Mouse (Mus musculus) ovary, adult 18-20 months (tissue): ENCODE results near the gene Elp4.

Source experiments
- DNase-seq: peaks from one replicate; pipeline ENCODE4 v3.0.0; 2022; ENCODE audit warnings: low spot score, mixed read lengths

The Elp4 gene

DNA sequence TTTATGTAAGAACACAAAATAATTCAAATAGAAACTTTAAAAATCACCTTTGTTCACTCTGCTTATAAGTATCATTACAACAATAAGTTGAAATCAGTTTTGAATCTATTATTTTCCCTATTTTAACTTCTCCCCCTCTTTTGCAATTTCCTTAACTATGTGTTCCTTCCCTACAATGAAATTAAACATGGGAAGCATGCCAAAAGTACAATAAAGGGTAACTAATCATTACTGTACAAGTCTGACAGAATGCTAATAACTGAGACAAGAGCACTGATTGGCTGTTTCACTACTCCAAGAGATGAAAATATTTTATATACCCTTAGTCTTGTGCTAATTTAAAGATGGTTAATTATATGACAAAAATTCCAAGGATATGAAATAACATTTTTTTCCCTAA lies 99.2 kb downstream of the Elp4 start:
- DNase-seq = no peak

DNA sequence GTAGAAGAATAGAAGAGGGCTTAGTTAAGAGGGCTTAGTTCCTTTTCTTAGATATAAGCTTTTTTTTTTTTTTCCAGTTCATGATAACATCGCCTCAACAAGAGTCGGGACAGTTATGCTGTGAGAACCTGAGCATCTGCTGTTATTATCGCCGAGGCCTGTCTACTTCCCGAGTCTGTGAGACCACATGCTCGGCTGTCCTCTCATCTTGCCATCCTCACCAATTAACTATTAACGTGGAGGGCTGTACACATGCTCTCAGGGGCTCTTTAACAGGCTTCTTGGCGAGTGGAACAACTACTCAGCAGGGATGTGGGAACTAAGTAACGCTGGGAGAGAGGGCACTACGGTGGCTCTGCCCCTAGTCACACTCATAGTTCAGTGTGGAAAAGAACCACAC lies 99.9 kb downstream of the Elp4 start:
- no peak for DNase-seq

DNA sequence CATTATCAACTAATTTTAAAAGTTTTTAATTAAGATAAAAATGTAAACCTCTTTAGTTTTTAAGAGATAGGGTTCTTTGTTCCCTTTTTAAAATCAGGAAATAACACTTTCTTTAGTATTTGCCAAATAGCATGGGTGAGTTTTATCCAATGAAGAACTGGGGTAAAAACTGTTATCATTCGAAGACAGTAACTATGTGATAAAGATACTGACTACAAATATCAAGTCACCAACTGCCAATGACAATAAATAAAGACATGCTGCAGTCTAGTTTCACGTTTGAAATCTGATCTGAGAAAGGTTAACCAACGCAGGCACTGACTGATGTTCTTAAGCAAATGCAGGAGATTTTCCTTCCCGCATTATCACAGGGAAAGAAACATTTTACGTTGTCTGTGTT lies 100.9 kb downstream of the Elp4 start:
- DNase-seq = no peak

DNA sequence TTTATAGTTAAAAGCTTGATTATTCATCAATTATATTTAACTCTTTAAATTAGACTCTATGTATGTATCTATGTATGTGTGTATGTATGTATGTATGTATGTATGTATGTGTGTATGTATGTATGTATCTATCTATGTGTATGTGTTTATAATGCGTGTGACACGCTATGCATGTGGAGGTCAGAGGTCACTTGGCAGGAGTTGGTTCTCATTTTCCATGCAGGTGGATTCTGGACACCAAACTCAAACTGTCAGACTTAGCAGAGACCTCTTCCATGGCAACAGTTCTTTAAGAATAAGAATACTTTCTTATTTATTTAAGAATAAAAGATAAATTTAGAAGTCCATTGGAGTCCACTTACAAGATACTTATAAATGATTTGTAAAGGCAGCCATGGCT lies 101.5 kb downstream of the Elp4 start:
- no peak for DNase-seq

DNA sequence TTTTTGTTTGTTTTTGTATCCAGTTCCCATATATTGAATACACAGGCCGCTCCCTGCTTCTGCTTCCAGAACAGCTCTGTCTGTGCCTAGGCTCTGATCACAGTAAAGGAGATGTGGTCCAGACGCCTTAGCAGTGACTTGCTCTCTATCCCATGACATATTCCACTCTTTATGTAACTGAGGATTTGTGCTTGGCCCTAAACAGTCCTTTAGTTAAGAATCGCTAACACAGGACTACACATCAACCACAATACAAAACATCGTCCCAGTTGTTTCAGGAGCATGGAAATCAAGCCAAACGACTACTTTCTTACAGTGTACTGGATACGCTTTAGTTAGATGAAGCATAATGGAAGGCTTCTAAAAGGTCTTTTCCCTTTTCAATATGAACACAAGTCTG lies 102.8 kb downstream of the Elp4 start:
- no peak for DNase-seq

DNA sequence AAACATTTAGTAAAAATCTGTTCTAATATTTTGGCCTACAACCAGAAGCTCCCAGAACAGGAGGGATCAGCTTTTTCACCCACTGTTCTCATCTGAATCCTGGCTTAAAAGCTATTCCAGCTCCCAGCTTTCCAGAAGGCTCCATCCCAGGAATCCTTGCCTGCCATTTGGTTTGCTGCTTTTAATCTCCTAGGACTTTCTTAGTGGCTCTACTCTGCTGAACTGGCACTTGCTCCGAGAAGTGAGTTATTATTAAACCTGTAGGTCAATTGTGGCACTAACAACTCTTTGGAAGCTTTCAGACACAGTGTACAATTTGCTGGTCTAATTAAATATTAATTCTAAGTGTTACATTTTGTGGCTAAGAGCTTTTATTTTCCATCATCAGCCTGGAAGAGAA lies 103.7 kb downstream of the Elp4 start:
- no peak for DNase-seq

DNA sequence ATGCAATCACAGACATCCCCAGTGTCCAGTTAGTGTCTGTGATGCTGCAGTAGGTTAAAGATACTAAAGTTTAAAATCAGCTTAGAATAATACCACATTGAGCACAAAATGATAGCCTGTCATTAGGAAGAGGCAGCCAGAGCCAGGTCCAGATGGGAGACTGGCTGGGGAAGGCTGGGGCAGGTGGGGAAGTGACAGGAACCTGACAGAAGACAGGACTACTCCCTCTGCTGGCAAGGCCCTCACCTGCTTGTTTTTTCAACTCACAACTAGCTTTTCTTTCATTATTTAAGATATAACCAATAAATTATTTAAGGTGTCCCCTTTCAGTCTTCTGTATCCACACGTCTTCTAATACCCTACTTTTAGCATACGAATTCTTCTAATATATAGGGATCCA lies 104.5 kb downstream of the Elp4 start:
- DNase-seq = no peak

DNA sequence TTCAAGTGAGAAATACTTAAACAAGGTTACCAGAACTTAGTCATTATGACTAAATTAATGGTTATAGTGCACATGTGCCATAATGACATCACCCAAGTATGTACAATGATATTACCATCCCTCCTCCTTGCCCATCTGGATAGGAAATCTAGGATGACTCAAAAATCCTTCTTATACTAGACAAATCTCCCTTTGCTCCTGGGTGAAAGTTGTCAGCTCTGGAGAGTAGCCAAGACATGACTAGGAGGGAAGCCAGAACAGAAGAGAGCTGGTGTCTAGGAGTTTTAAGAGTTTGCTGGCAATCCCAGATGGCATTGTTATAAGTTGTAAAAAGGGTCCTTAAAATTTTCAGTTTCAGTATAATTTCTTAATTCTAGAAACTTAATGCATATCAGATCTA lies 106.5 kb downstream of the Elp4 start:
- DNase-seq = no peak

DNA sequence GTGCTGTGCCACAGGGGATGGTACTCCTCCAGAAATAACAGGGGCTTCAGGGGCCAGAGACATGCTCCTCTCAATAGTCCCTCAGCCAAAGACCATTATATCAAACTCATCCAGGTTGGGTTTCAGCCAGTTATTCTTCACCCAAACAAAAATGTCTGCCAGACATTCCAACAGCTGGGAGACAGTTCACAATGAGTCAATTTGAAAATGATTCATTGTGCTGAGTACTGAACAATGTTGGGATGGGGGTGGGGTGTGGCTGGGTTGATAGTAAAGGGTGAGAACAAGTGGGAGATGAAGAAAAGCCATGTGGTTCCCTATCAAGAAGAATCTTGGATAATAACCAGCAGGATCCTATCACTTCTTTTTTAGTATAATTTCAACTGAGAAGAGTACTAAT lies 108.3 kb downstream of the Elp4 start:
- DNase-seq = no peak

DNA sequence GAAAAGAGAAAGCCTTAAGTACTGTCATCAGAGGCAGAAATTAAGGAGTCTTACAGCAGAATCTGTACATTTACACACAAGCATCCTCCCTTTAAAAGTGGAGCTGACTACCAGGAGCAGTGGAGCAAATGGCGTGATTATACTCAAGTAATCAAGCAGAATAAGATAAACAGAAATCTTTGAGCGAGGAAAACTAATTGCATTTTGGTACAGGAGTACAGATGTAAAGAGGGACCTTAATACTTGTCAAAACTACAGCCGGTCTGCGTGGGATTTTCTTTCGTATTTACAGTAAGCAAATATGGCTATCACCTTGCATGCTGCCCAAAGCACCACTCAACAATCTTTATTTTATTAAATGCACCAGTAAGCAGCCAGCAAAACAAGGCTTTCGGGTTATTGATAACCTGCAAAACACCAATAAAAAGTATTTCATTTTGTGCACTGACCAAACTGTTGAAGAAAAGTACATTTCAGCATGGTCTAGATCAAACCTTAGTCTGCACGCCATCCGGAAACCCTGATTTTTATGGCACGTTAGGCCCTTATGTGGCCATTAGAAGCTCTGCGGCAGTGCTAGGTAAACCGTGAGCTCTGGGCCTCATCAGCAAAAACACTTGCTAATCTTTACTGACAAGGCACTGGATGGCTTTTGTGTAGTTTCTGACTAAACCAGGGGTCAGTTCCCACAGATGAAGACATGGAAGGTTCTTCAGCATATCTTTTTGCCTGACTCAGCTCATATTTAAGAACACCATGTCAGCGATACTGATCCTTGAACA lies 111.8 kb downstream of the Elp4 start:
- DNase-seq = no peak

DNA sequence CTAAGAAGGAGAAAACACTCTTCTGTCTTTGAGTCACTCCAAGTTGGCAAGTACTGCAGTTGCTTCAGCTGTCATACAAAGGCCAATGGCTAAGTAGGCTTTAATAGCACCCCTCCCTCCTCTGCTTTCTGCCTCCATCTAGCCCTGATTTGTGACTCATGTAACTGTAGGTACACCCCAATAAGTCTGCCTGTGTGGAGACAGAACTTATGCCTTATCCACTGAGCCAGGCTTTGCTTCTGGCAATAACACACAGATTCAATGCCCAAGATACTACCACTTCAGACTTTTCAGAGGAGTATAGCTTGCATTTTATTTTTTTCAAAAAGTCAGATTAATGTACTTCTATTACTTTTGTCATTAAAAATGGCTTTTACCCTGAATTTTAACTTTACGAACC lies 114.4 kb downstream of the Elp4 start:
- DNase-seq = no peak

DNA sequence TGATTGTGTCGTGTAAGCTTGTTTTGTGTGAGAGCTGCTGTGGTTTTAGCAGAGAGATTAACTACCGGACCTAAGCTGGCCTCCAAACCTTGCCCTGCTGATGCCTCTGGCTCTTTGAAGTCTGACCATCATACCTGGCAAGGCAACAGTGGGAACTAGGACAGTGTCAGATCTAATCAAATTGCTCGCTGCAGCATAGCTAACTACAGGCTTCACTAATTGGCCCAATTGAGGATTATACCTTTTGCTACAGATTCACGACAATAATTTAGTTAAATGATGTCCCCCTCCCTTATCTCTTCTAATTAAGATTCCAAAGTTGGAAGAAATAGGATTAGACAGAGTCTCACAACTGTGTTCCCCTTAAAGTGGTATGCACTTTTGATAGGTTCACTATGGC lies 116.6 kb downstream of the Elp4 start:
- no peak for DNase-seq

DNA sequence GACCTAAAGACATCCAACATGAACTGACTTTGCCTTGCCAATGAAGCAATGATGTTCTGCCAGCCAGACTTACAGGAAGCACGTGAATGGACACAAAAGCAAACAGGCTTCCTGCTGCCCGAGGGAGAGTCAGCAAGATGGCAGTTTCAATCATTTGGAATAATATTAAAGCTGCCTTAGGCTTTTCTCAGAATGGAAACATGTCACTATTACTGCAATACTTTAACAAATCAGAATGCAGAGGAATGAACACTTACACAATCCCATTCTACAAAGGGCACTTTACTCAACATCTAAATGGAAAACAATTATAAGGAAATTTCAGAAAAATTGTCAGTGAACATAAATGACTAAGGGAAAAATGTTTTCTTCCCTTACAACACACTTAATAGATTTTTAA lies 117.4 kb downstream of the Elp4 start:
- no peak for DNase-seq

DNA sequence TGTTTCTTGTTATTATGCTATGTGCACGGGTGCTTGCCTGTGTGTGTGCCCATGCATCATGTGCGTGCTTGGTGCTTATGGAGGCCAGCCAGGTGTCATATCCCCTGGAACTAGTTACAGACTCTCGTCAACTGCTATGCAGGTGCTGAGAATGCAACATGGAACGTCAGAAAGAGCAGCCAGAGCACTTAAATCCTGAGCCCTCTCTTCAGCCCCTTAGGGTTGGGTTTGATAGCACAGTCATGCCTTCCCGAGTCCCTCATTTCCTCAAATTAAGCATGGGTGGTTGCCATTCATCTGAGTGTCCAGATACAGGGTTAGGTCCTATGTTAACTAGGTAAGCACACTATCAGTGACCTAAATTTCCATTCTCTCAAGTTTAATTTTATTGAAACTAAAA lies 121.5 kb downstream of the Elp4 start:
- no peak for DNase-seq

DNA sequence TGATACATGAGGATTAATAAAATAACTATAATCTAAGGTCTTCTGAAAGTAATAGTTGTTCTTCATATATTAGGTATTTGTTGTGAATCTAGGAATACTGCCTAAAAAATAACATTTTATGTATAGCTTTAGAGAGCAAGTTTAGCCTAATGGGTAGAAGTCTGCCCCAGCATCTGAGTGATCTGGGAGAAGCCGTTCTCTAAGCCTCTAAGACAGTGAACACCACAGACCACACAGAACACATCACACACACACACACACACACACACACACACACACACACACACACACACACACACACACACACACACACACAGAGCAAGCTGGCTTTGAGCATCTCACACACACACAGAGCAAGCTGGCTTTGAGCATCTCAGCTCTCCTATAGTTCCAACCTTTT lies 123.6 kb downstream of the Elp4 start:
- no peak for DNase-seq

DNA sequence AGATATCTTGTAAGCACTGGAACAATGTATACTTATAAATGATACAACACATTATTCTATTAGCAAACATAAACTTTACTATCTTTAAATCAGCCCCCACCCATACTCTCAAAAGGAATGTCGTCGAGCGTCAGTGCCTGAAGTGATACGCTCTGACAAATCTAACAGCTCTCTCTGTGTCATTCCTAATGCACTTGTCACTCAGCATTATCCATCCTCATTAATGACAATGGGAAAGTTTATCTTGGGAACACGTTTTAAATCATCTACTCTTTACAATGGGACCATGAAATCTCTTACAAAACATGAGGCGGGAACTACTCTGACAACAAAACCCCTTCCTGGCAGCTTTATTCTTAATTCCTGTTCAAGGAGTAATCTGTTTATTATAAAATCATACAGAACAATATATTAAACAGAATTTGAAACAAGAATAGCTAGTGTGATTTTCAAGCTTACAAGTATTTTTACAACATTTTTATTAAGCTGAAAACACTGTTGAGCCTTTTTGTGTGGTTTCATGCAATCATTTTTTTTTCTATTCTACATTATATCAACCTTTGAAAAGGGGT lies 125.0 kb downstream of the Elp4 start:
- DNase-seq = no peak

DNA sequence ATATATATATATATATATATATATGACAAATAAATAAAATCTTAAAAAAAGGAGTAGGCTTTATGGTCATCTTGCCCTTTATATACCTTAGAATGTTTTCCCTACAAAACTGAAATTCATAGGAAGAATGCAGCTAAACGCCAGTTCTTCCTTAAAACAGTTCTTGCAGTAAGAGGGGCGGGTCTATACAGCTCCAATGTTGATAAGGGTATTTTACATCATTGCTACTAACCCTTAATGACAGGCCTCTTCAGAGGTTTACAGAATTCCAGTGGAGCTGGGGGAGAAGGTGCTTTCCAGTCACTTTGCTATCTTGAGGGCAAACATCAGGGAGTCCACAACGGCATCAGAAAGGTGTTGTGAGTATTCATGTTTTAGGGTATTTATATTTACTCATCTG lies 133.1 kb downstream of the Elp4 start:
- DNase-seq = no peak

DNA sequence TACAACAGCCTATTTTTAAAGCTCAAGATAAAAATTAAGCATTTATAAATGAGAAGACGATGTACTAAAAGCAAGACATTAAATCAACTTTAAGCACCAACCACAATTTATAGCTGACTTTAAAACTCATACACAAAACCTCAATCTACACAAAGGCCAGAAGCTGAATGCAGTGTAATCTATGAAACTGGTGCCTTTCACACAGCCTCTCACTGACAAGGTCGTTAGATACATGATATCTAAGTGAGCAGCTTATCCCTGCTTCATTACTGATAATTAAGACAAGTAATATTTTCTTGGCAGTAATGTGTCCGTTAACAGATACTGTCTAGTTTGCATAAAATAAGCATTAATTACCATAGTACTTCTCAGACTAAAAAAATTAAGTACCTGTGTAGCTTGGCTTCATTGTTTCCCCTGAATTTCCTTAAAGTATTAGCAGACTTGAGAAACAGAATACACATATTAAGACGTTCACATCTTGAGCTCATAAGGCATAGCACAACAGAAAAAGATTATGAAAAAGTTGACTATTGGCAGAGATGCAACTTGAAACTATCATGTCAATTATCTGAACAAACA lies 134.5 kb downstream of the Elp4 start:
- no peak for DNase-seq

DNA sequence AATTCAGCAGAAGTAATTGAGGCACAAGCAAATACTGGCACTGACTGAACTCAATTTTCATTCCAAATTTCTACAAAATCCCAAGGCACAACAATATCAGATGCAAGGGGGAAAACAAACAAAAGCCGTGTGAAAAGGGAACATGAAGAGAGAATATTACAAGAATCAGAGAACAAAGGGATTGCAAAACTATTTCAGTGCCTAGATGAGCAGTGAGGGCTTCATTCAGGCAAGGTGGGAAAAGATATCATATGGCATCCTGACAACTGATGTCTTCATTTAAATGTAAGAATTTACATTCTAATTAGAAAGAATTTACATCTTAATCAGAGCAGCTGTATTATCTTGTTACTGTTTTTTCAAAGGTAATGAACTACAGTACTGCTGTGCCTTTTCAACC lies 150.9 kb downstream of the Elp4 start:
- no peak for DNase-seq

DNA sequence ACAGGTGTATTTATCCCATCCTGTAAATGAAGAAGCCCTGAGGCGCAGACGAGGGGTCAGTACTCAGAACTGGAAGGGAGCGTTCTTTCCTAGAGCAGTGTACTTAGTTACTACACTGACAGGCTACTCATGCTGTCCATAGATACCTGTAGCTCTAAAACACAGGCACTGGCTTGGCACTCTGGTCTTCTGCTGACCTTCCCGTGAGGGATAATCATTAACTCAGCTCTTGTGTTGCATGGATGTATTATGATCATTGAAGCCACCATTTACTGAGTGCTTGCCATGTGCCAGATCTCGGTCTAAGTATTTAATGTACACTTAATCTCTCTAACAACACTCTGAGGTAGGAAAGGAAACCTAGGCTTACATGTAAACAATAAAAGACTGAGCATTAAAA lies 155.3 kb downstream of the Elp4 start:
- no peak for DNase-seq

DNA sequence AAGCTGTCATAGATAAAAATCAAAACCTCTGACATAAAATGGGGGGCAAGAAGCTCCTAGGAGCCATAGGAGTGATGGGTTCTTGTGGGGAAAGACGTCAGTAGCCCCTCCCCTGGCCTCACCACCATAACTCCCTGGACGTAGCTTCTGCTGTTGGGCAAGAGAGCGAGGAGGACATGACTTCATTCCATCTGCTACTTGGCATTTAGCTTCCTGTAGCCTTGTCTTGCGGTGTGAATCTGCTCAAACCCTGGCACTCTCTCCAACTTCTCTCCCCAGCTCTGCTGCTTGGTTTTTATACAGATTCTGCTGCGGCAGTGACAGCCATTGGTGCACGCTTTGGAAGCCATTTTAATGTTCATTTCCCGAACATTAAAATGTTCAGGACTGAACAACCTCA lies 157.5 kb downstream of the Elp4 start:
- no peak for DNase-seq

DNA sequence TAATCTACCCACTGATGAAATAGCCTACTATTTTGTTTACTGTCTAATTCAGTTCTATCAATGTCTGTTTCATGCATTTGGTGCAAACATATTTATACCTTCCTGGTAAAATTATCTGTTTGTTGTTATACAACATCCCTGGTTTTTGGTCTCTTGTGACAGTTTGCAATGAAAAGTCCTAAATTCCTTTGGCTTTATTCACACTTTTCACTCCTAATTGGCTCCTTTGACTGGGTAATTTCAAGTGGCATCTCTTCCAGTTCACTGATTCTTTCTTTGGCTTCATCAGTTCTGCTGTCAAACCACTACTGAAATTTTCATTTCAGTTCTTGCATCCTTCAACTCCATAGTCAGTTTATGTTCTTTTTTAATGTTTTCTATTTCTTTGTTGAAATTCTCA lies 168.2 kb downstream of the Elp4 start:
- no peak for DNase-seq

DNA sequence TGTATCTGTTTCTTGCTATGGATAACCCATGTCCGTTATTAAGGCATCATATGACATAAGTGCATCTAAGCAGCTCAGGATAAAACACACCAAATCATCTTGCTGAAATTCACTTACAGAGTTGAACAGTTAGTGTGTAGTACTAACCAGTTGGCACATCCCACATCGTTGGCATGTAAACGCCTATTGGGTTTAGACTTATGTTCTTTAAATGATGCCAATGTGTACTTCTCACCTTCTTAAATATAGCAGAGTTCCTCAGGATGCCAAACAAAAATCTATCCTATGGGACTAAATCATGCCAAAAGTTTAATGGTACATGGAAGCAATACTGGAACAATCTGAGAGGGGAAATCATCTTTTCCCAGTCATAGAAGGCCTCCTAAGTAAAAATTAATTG lies 173.7 kb downstream of the Elp4 start:
- DNase-seq = no peak

DNA sequence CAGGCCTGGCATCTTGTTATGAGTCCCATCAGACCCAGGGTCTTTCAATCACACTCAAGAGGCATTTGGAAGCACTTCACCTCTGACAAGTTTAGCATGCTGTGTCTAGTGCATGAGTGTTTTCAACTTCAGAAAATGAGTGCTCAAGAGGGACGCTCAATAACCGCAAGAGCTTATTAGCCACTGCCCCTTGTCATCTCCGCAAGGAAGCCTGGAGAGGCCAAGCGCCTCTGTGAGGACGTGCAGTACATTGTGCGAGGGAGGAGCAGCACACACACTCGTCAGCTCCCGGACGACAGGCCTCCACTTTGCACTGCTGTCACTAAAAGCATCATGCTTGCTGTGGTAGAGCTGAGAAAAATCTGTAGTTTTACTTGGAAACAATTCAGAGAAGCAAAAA lies 177.7 kb downstream of the Elp4 start:
- no peak for DNase-seq
